Comparison of ENCODE assay signal across 21 mouse cellular contexts in genomic region chr14:27231506-27231905, GRCm38 (mm10).
DNase-seq lines count a peak whose midpoint lies in the region; ATAC-seq and TF ChIP-seq lines count a peak whose summit lies in the region.
"Had no signal": no experiment of that assay in that cellular context is flagged by ENCODE, and none has a peak within 500 bp of the region (broad histone marks: within the 10 kb centered on the region; RNA-seq: fewer than 3 reads in every experiment).

No protein-coding gene starts in this region.

- 76% methylated on average over 8 of the region's 8 CpGs for WGBS in heart, adult 2 months
- 74% methylated on average over 8 of the region's 8 CpGs for WGBS in intestine, embryonic 14.5 days
- WGBS in intestine, postnatal 0 days, result 77% methylated on average over 8 of the region's 8 CpGs
- WGBS in small intestine, adult 2 months, result 83% methylated on average over 8 of the region's 8 CpGs

- DNase-seq in heart, adult 2 months, result no peak
- DNase-seq in heart, adult 9 months (ENCODE audit: low spot score in 2 of 2), result no peak
- no peak for DNase-seq in intestine, embryonic 14.5 days (ENCODE audit: low spot score)
- peak; percentile 20 for DNase-seq in thymus, postnatal 14 days
- DNase-seq in thymus, postnatal 0 days (ENCODE audit: low spot score), result no peak
- no peak for DNase-seq in embryo, embryonic 9.5 days (ENCODE audit: extremely low spot score)
- DNase-seq: adrenal gland, adult 2 months; cerebellum, adult 9-10 months; kidney, adult 9 months; layer of hippocampus, adult 9-11 months; lung, embryonic 14.5 days; right cerebral cortex, postnatal 25 days had no signal

- H3K79me2 ChIP-seq in heart, adult 2 months (replicated peaks; ENCODE audit: control insufficient read depth, insufficient read depth, low read length), result no peaks in the 10 kb centered on the region

- no peak overlapping the region for H3K4me3 ChIP-seq in heart, adult 2 months
- H3K4me3 ChIP-seq in intestine, embryonic 14.5 days (ENCODE audit: low read depth, low read length), result no peak overlapping the region
- H3K4me3 ChIP-seq in intestine, postnatal 0 days (ENCODE audit: low read depth, low read length), result no peak overlapping the region
- no peak overlapping the region for H3K4me3 ChIP-seq in small intestine, adult 2 months (ENCODE audit: low read depth, low read length)
- H3K4me3 ChIP-seq: embryonic facial prominence, embryonic 12.5 days; erythroblast, embryonic 14.5 days; forebrain, embryonic 15.5 days; hindbrain, embryonic 10.5 days; limb, embryonic 10.5 days had no signal

- no peaks in the 10 kb centered on the region for H3K9me3 ChIP-seq in intestine, embryonic 14.5 days (ENCODE audit: control insufficient read depth, low read length)
- H3K9me3 ChIP-seq in intestine, postnatal 0 days (ENCODE audit: control insufficient read depth), result no peaks in the 10 kb centered on the region
- H3K9me3 ChIP-seq: embryonic facial prominence, embryonic 12.5 days; forebrain, embryonic 15.5 days; hindbrain, embryonic 10.5 days; limb, embryonic 10.5 days had no signal

- H3K36me3 ChIP-seq in heart, adult 2 months (ENCODE audit: control insufficient read depth, insufficient read depth, low read length), result peaks cover 6% of the 10 kb centered on the region
- no peaks in the 10 kb centered on the region for H3K36me3 ChIP-seq in intestine, embryonic 14.5 days (ENCODE audit: control insufficient read depth, insufficient read depth, low read length)
- no peaks in the 10 kb centered on the region for H3K36me3 ChIP-seq in intestine, postnatal 0 days (ENCODE audit: control insufficient read depth, insufficient read depth)
- H3K36me3 ChIP-seq in small intestine, adult 2 months (ENCODE audit: control insufficient read depth, insufficient read depth, low read length), result no peaks in the 10 kb centered on the region
- H3K36me3 ChIP-seq: embryonic facial prominence, embryonic 12.5 days; forebrain, embryonic 15.5 days; hindbrain, embryonic 10.5 days; limb, embryonic 10.5 days had no signal

- ATAC-seq in intestine, embryonic 14.5 days (replicated peaks; ENCODE audit: low FRiP score, low TSS enrichment, low read depth), result no peak
- no peak for ATAC-seq in intestine, postnatal 0 days
- ATAC-seq: forebrain, embryonic 15.5 days; hindbrain, postnatal 0 days; midbrain, embryonic 16.5 days had no signal

- no peak for TF ChIP-seq CTCF in heart, adult 2 months (IDR thresholded peaks at IDR 0.05)
- TF ChIP-seq CTCF in intestine, postnatal 0 days (IDR thresholded peaks at IDR 0.05; ENCODE audit: low read depth), result no peak
- TF ChIP-seq CTCF in small intestine, adult 2 months (IDR thresholded peaks at IDR 0.05; ENCODE audit: extremely low read depth, insufficient read length, insufficient replicate concordance, low read depth, low read length), result no peak

- no peak overlapping the region for H3K4me2 ChIP-seq in intestine, embryonic 14.5 days (ENCODE audit: low read length)
- no peak overlapping the region for H3K4me2 ChIP-seq in intestine, postnatal 0 days (replicated peaks; ENCODE audit: low read depth)
- H3K4me2 ChIP-seq: embryonic facial prominence, embryonic 12.5 days; forebrain, embryonic 15.5 days; lung, embryonic 14.5 days had no signal

- no peak for TF ChIP-seq POLR2A in heart, adult 2 months (IDR thresholded peaks at IDR 0.05; ENCODE audit: insufficient read depth, low read depth, low read length)
- no peak for TF ChIP-seq POLR2A in small intestine, adult 2 months (IDR thresholded peaks at IDR 0.05; ENCODE audit: low read depth, low read length)

- intact Hi-C loops in heart, adult 2 months (cut with DNase I), result loop anchor here (5.0 kb wide), 1 partner anchor 111 kb away; no protein-coding TSS in a partner anchor

- peaks cover 31% of the 10 kb centered on the region for H3K4me1 ChIP-seq in heart, adult 2 months (ENCODE audit: control insufficient read depth, insufficient read depth, low read length)
- H3K4me1 ChIP-seq in intestine, embryonic 14.5 days (replicated peaks; ENCODE audit: control insufficient read depth, insufficient read depth, low read length), result peaks cover 22% of the 10 kb centered on the region
- H3K4me1 ChIP-seq in intestine, postnatal 0 days (replicated peaks; ENCODE audit: control insufficient read depth, insufficient read depth, low read length), result peaks cover 21% of the 10 kb centered on the region
- H3K4me1 ChIP-seq in small intestine, adult 2 months (ENCODE audit: control insufficient read depth, insufficient read depth, insufficient read length, low read length), result peaks cover 19% of the 10 kb centered on the region

- no peak for TF ChIP-seq EP300 in heart, adult 2 months (IDR thresholded peaks at IDR 0.05; ENCODE audit: insufficient read depth, low read depth, low read length)

- H3K27me3 ChIP-seq in heart, adult 2 months (ENCODE audit: control insufficient read depth, insufficient read depth, low read length), result no peaks in the 10 kb centered on the region
- H3K27me3 ChIP-seq in intestine, embryonic 14.5 days (replicated peaks; ENCODE audit: control insufficient read depth, insufficient read depth, low read length), result no peaks in the 10 kb centered on the region
- no peaks in the 10 kb centered on the region for H3K27me3 ChIP-seq in intestine, postnatal 0 days (replicated peaks; ENCODE audit: control insufficient read depth, insufficient read depth, low read length)
- no peaks in the 10 kb centered on the region for H3K27me3 ChIP-seq in small intestine, adult 2 months (ENCODE audit: control insufficient read depth, insufficient read depth, low read length)
- H3K27me3 ChIP-seq: embryonic facial prominence, embryonic 12.5 days; forebrain, embryonic 15.5 days had no signal

- H3K9ac ChIP-seq in heart, adult 2 months (ENCODE audit: low read depth, low read length), result no peak overlapping the region
- H3K9ac ChIP-seq in intestine, embryonic 14.5 days (ENCODE audit: low read length), result no peak overlapping the region
- no peak overlapping the region for H3K9ac ChIP-seq in intestine, postnatal 0 days (ENCODE audit: low read depth, low read length)
- H3K9ac ChIP-seq: embryonic facial prominence, embryonic 12.5 days; forebrain, embryonic 15.5 days; lung, embryonic 14.5 days had no signal

- peak overlapping the region; percentile 92 for H3K27ac ChIP-seq in heart, adult 2 months
- peak overlapping the region; percentile 80; the same call in 1 of the 2 replicates for H3K27ac ChIP-seq in intestine, embryonic 14.5 days (ENCODE audit: low read depth)
- H3K27ac ChIP-seq in intestine, postnatal 0 days (ENCODE audit: low read depth, low read length), result no peak overlapping the region
- H3K27ac ChIP-seq in small intestine, adult 2 months (ENCODE audit: insufficient read depth, low read depth, low read length), result 0 out of 2 replicates have a peak overlapping the region, but pooled peaks have one; percentile 20
- H3K27ac ChIP-seq: forebrain, embryonic 15.5 days; hindbrain, postnatal 0 days; limb, embryonic 10.5 days had no signal
